Mouse (Mus musculus) liver, adult 2 months (tissue): ENCODE results near the gene Kif1a. TPM values are rescaled to one million over a fixed set of nuclear protein-coding genes. Genes with fewer than 3 reads are reported as not detected.

ENCODE experiments used
- DNase-seq: peaks from one replicate; pipeline ENCODE4 v3.0.0-alpha.2; 2011; ENCODE audit warnings: low read depth, low spot score; ENCODE audit errors: extremely low read depth
- H3K27ac ChIP-seq: fragments of 200-500 bp; replicated peaks from 2 replicates; pipeline ENCODE4 v1.5.1; 2012; ENCODE audit warnings: low read depth, mild to moderate bottlenecking, control low read depth, inconsistent platforms, low read length; ENCODE audit not compliant: insufficient read depth
- H3K27me3 ChIP-seq: fragments of 200-500 bp; 2 replicates; pipeline ENCODE4 v1.6.1; 2012; ENCODE audit warnings: mild to moderate bottlenecking, moderate library complexity, low read length, inconsistent platforms; ENCODE audit not compliant: control insufficient read depth, insufficient read depth
- H3K36me3 ChIP-seq: fragments of 200-500 bp; 2 replicates; pipeline ENCODE4 v1.6.1; 2012; ENCODE audit warnings: low read length, inconsistent platforms; ENCODE audit not compliant: control insufficient read depth, insufficient read depth
- H3K4me1 ChIP-seq: fragments of 200-500 bp; 2 replicates; pipeline ENCODE4 v1.6.1; 2011; ENCODE audit warnings: low read length; ENCODE audit not compliant: control insufficient read depth, insufficient read depth
- H3K4me3 ChIP-seq: fragments of 200-500 bp; 2 replicates; pipeline ENCODE4 v1.5.1; 2011; ENCODE audit warnings: low read depth, mild to moderate bottlenecking, control low read depth, low read length, moderate library complexity; ENCODE audit not compliant: insufficient read depth
- H3K79me2 ChIP-seq: fragments of 200-500 bp; 2 replicates; pipeline ENCODE4 v1.6.1; 2012; ENCODE audit warnings: inconsistent platforms, mild to moderate bottlenecking, low read length, moderate library complexity; ENCODE audit not compliant: control insufficient read depth, insufficient read depth
- H3K9ac ChIP-seq: fragments of 200-500 bp; 2 replicates; pipeline ENCODE4 v1.6.1; 2012; ENCODE audit warnings: low read depth, mild to moderate bottlenecking, control low read depth, inconsistent platforms, low read length
- CTCF ChIP-seq: fragments of 200-500 bp; IDR thresholded peaks from 2 replicates; pipeline ENCODE4 v1.5.1; 2011; ENCODE audit warnings: low read depth, low read length, control low read depth
- POLR2A ChIP-seq: fragments of 200-500 bp; IDR thresholded peaks from 2 replicates; pipeline ENCODE4 v1.6.1; 2011; ENCODE audit warnings: low read length, control low read depth; ENCODE audit not compliant: insufficient read depth; ENCODE audit errors: extremely low read depth
- WGBS: fragments of 180-500 bp; shearing (Covaris S2); methylation state at CpG from one replicate; pipeline ENCODE4 v1.1.7; 2018; 5-methylcytosine and 5-hydroxymethylcytosine counted together
- polyA plus RNA-seq: library from polyadenylated mRNA; depleted of rRNA; stranded (reverse); fragments of >200 nt; gene quantifications from 2 replicates; pipeline ENCODE4 v1.2.3, GENCODE M21; 2012
- total RNA-seq: library from RNA; depleted of rRNA; stranded (reverse); fragments of >200 nt; gene quantifications from 2 replicates; pipeline ENCODE4 v1.2.3, GENCODE M21; 2014

Kif1a gene
- total and polyA plus RNA-seq, 2 experiments, result 0.09 TPM

- TF ChIP-seq CTCF (no peak), POLR2A (no peak)
- Histone ChIP-seq H3K9ac (no peak overlapping the region), H3K4me3 (no peak overlapping the region), H3K4me1 (no peaks in the 10 kb centered on the region), H3K36me3 (no peaks in the 10 kb centered on the region), H3K27ac (no peak overlapping the region), H3K79me2 (no peaks in the 10 kb centered on the region), H3K27me3 (no peaks in the 10 kb centered on the region)
- 86% methylated on average over 12 of the region's 12 CpGs for WGBS
- DNase-seq, result no peak
Observed at GRCm38 (mm10) chr1:93083420-93084285, 18.1 kb downstream of the Kif1a start.

GRCm38 (mm10) chr1:93082121-93082520 lies 19.6 kb downstream of the Kif1a start:
- TF ChIP-seq POLR2A (no peak), CTCF (no peak)
- Histone ChIP-seq H3K27ac (no peak overlapping the region), H3K9ac (no peak overlapping the region), H3K79me2 (no peaks in the 10 kb centered on the region), H3K36me3 (no peaks in the 10 kb centered on the region), H3K4me1 (no peaks in the 10 kb centered on the region), H3K4me3 (no peak overlapping the region), H3K27me3 (no peaks in the 10 kb centered on the region)
- whole genome bisulfite sequencing, result 98% methylated on average over 8 of the region's 8 CpGs
- no peak for DNase-seq

GRCm38 (mm10) chr1:93080930-93081589 lies 20.7 kb downstream of the Kif1a start:
- H3K79me2 ChIP-seq, result no peaks in the 10 kb centered on the region
- no peaks in the 10 kb centered on the region for H3K36me3 ChIP-seq
- peak; percentile 38 for DNase-seq
- 79% methylated on average over 3 of the region's 3 CpGs for WGBS
- TF ChIP-seq CTCF, result peak; percentile 86
- TF ChIP-seq POLR2A, result no peak
- no peak overlapping the region for H3K9ac ChIP-seq
- no peak overlapping the region for H3K4me3 ChIP-seq
- H3K27ac ChIP-seq, result no peak overlapping the region
- H3K4me1 ChIP-seq, result no peaks in the 10 kb centered on the region
- H3K27me3 ChIP-seq, result no peaks in the 10 kb centered on the region

- TF ChIP-seq CTCF, result no peak
- no peak for TF ChIP-seq POLR2A
- H3K9ac ChIP-seq, result no peak overlapping the region
- DNase-seq, result no peak
- no peaks in the 10 kb centered on the region for H3K36me3 ChIP-seq
- H3K79me2 ChIP-seq, result no peaks in the 10 kb centered on the region
- no peaks in the 10 kb centered on the region for H3K4me1 ChIP-seq
- H3K4me3 ChIP-seq, result no peak overlapping the region
- H3K27ac ChIP-seq, result no peak overlapping the region
- no peaks in the 10 kb centered on the region for H3K27me3 ChIP-seq
- WGBS, result 91% methylated on average over 3 of the region's 3 CpGs
Observed at GRCm38 (mm10) chr1:93079602-93080001, 22.1 kb downstream of the Kif1a start.

- Histone ChIP-seq H3K27ac (no peak overlapping the region), H3K4me3 (no peak overlapping the region), H3K4me1 (no peaks in the 10 kb centered on the region), H3K9ac (no peak overlapping the region), H3K36me3 (no peaks in the 10 kb centered on the region), H3K27me3 (no peaks in the 10 kb centered on the region), H3K79me2 (no peaks in the 10 kb centered on the region)
- peak; percentile 75 for TF ChIP-seq CTCF
- no peak for TF ChIP-seq POLR2A
- peak; percentile 48 for DNase-seq
- WGBS, result 87% methylated on average over 2 of the region's 2 CpGs
Observed at GRCm38 (mm10) chr1:93072279-93072865, 29.4 kb downstream of the Kif1a start.

- Histone ChIP-seq H3K79me2 (no peaks in the 10 kb centered on the region), H3K27me3 (no peaks in the 10 kb centered on the region), H3K4me1 (no peaks in the 10 kb centered on the region), H3K9ac (no peak overlapping the region), H3K27ac (no peak overlapping the region), H3K36me3 (no peaks in the 10 kb centered on the region), H3K4me3 (no peak overlapping the region)
- peak; percentile 38 for DNase-seq
- 75% methylated on average over 18 of the region's 18 CpGs for whole genome bisulfite sequencing
- TF ChIP-seq CTCF (no peak), POLR2A (no peak)
Observed at GRCm38 (mm10) chr1:93071487-93071971, 30.2 kb downstream of the Kif1a start.
